Mouse (Mus musculus): ENCODE results near the gene Sbk3. TPM values are rescaled to one million over a fixed set of nuclear protein-coding genes. Genes with fewer than 3 reads are reported as not detected.
"Not testable (repeated sequence)": the region's sequence is repeated elsewhere in the genome, so short reads cannot be mapped to it uniquely, and the experiment has no call there.

Sbk3 gene
- 0.23 and 0.76 TPM in 2 replicates for total RNA-seq (2014; rRNA removed)
- 0.39 and 0.76 TPM in 2 replicates for polyA plus RNA-seq (2015; fragmentation: Nextera tagmentation; extraction: Ambion mirVana)

- Histone ChIP-seq H3K4me2 (ENCODE audit: low read depth) (no peak within 1 kb of the TSS), H3K9me3 (ENCODE audit: low read length) (no peaks in the 10 kb centered on the region), H3K36me3 (ENCODE audit: insufficient read depth) (no peaks in the 10 kb centered on the region), H3K4me1 (ENCODE audit: insufficient read depth) (no peaks in the 10 kb centered on the region), H3K9ac (no peak within 1 kb of the TSS), H3K4me3 (ENCODE audit: low read depth, low read length) (no peak within 1 kb of the TSS), H3K27me3 (ENCODE audit: insufficient read depth, low read length) (no peaks in the 10 kb centered on the region), H3K27ac (ENCODE audit: low read depth, low read length) (no peak within 1 kb of the TSS)
- no peak for TF ChIP-seq CTCF (IDR thresholded peaks at IDR 0.05; ENCODE audit: low read depth)
- DNase-seq = no peak
- ATAC-seq = no peak
- WGBS = 34% methylated on average over 6 of the region's 6 CpGs
Measured at GRCm38 (mm10) chr7:4971068-4971467, at the start of gene Sbk3. TSS of gene Sbk3 (minus strand) at chr7:4971168.

GRCm38 (mm10) chr7:5020685-5021084, 49.7 kb upstream of the Sbk3 start:
- DNase-seq = no peak

GRCm38 (mm10) chr7:5020000-5020681, 49.2 kb upstream of the Sbk3 start, which contains the start of the genes Zfp865 and Ccdc106:
TSS of gene Zfp865 (plus strand) at chr7:5020376.
TSS of gene Ccdc106 (plus strand) at chr7:5020553.
- peak within 1 kb of the TSS; percentile 90 for H3K27ac ChIP-seq (ENCODE audit: low read depth, low read length)
- ATAC-seq (peak; percentile 94), DNase-seq (peak; percentile 99)
- peaks cover 10% of the 10 kb centered on the region for H3K4me1 ChIP-seq (ENCODE audit: insufficient read depth)
- peaks cover 26% of the 10 kb centered on the region for H3K36me3 ChIP-seq (ENCODE audit: insufficient read depth)
- TF ChIP-seq CTCF (IDR thresholded peaks at IDR 0.05; ENCODE audit: low read depth) = peak; percentile 23
- H3K9ac ChIP-seq = peak within 1 kb of the TSS; percentile 96
- no peaks in the 10 kb centered on the region for H3K9me3 ChIP-seq (ENCODE audit: low read length)
- WGBS = under 1% methylated on average over 43 of the region's 49 CpGs
- H3K4me2 ChIP-seq (ENCODE audit: low read depth) = peak within 1 kb of the TSS; percentile 85
- H3K4me3 ChIP-seq (ENCODE audit: low read depth, low read length) = peak within 1 kb of the TSS; percentile 78
- no peaks in the 10 kb centered on the region for H3K27me3 ChIP-seq (ENCODE audit: insufficient read depth, low read length)

More at GRCm38 (mm10) chr7:5020685-5021084, 49.7 kb upstream of the Sbk3 start:
- Histone ChIP-seq H3K27me3 (ENCODE audit: insufficient read depth, low read length) (no peaks in the 10 kb centered on the region), H3K9ac (peak overlapping the region; percentile 96), H3K27ac (ENCODE audit: low read depth, low read length) (peak overlapping the region; percentile 90), H3K4me3 (ENCODE audit: low read depth, low read length) (peak overlapping the region; percentile 78), H3K36me3 (ENCODE audit: insufficient read depth) (peaks cover 31% of the 10 kb centered on the region), H3K4me1 (ENCODE audit: insufficient read depth) (peaks cover 10% of the 10 kb centered on the region), H3K4me2 (ENCODE audit: low read depth) (peak overlapping the region; percentile 85), H3K9me3 (ENCODE audit: low read length) (no peaks in the 10 kb centered on the region)
- ATAC-seq = peak; percentile 17
- no peak for TF ChIP-seq CTCF (IDR thresholded peaks at IDR 0.05; ENCODE audit: low read depth)
- under 1% methylated on average over 10 of the region's 15 CpGs for WGBS

GRCm38 (mm10) chr7:5019576-5019975, 48.6 kb upstream of the Sbk3 start:
- ATAC-seq; H3K27me3 ChIP-seq (ENCODE audit: insufficient read depth, low read length); H3K9ac ChIP-seq; H3K9me3 ChIP-seq (ENCODE audit: low read length); H3K4me1 ChIP-seq (ENCODE audit: insufficient read depth); DNase-seq: not testable (repeated sequence)
- Histone ChIP-seq H3K4me2 (ENCODE audit: low read depth) (peak overlapping the region; percentile 85), H3K36me3 (ENCODE audit: insufficient read depth) (peaks cover 21% of the 10 kb centered on the region), H3K27ac (ENCODE audit: low read depth, low read length) (peak overlapping the region; percentile 46; the same call in 1 of the 2 replicates), H3K4me3 (ENCODE audit: low read depth, low read length) (peak overlapping the region; percentile 78)
- 22% methylated on average over 8 of the region's 8 CpGs for WGBS

- H3K9ac ChIP-seq = no peak overlapping the region
- no peak for TF ChIP-seq CTCF (IDR thresholded peaks at IDR 0.05; ENCODE audit: low read depth)
- no peak for ATAC-seq
- H3K27ac ChIP-seq (ENCODE audit: low read depth, low read length) = no peak overlapping the region
- no peak overlapping the region for H3K4me3 ChIP-seq (ENCODE audit: low read depth, low read length)
- DNase-seq = no peak
- H3K36me3 ChIP-seq (ENCODE audit: insufficient read depth) = peaks cover 10% of the 10 kb centered on the region
- H3K9me3 ChIP-seq (ENCODE audit: low read length) = no peaks in the 10 kb centered on the region
- H3K4me1 ChIP-seq (ENCODE audit: insufficient read depth) = peaks cover 10% of the 10 kb centered on the region
- H3K4me2 ChIP-seq (ENCODE audit: low read depth) = no peak overlapping the region
- H3K27me3 ChIP-seq (ENCODE audit: insufficient read depth, low read length) = no peaks in the 10 kb centered on the region
- 98% methylated on average over 21 of the region's 21 CpGs for WGBS
Measured at GRCm38 (mm10) chr7:5017931-5018330, 47.0 kb upstream of the Sbk3 start.

- Histone ChIP-seq H3K4me2 (ENCODE audit: low read depth) (no peak overlapping the region), H3K4me3 (ENCODE audit: low read depth, low read length) (no peak overlapping the region), H3K9me3 (ENCODE audit: low read length) (no peaks in the 10 kb centered on the region), H3K4me1 (ENCODE audit: insufficient read depth) (peaks cover 10% of the 10 kb centered on the region), H3K27me3 (ENCODE audit: insufficient read depth, low read length) (no peaks in the 10 kb centered on the region), H3K9ac (no peak overlapping the region), H3K36me3 (ENCODE audit: insufficient read depth) (peaks cover 10% of the 10 kb centered on the region), H3K27ac (ENCODE audit: low read depth, low read length) (no peak overlapping the region)
- TF ChIP-seq CTCF (IDR thresholded peaks at IDR 0.05; ENCODE audit: low read depth) = peak; percentile 36; the same call in 1 of the 2 replicates
- ATAC-seq (no peak), DNase-seq (no peak)
- 91% methylated on average over 16 of the region's 16 CpGs for WGBS
Measured at GRCm38 (mm10) chr7:5017352-5017751, 46.4 kb upstream of the Sbk3 start.

GRCm38 (mm10) chr7:5016920-5017319, 46.0 kb upstream of the Sbk3 start:
- Histone ChIP-seq H3K36me3 (ENCODE audit: insufficient read depth) (peaks cover 9% of the 10 kb centered on the region), H3K27me3 (ENCODE audit: insufficient read depth, low read length) (no peaks in the 10 kb centered on the region), H3K9me3 (ENCODE audit: low read length) (no peaks in the 10 kb centered on the region), H3K4me3 (ENCODE audit: low read depth, low read length) (no peak overlapping the region), H3K4me1 (ENCODE audit: insufficient read depth) (peaks cover 10% of the 10 kb centered on the region), H3K9ac (no peak overlapping the region), H3K27ac (ENCODE audit: low read depth, low read length) (no peak overlapping the region), H3K4me2 (ENCODE audit: low read depth) (no peak overlapping the region)
- TF ChIP-seq CTCF (IDR thresholded peaks at IDR 0.05; ENCODE audit: low read depth) = no peak
- 100% methylated on average over 2 of the region's 2 CpGs for WGBS
- ATAC-seq = no peak
- no peak for DNase-seq
